Mouse (Mus musculus) heart, embryonic 16.5 days (tissue): ENCODE measurements at regions not wholly inside any gene's neighbourhood (a gene's known extent, or its start where the extent isn't known, plus 50 kb on each side); places are given as distances from the start of the nearest gene placed in this dataset.

ENCODE experiments used
- ATAC-seq: fragments of 200-750 bp; cut with Nextera tagmentation; replicated peaks from 2 replicates; pipeline ENCODE4 v1.8.0; 2017; ENCODE audit warnings: moderate number of reproducible peaks; ENCODE audit not compliant: insufficient read depth, low FRiP score; ENCODE audit errors: extremely low read depth
- H3K27ac ChIP-seq: fragments of 300-500 bp; sonication (generic); 2 replicates; pipeline ENCODE4 v1.5.1; 2014; ENCODE audit warnings: mild to moderate bottlenecking, low read length, control low read depth, moderate library complexity
- H3K27me3 ChIP-seq: fragments of 300-500 bp; sonication (generic); 2 replicates; pipeline ENCODE4 v1.6.1; 2014; ENCODE audit warnings: low read length, mixed read lengths; ENCODE audit not compliant: control insufficient read depth, insufficient read depth
- H3K36me3 ChIP-seq: fragments of 300-500 bp; sonication (generic); 2 replicates; pipeline ENCODE4 v1.6.1; 2014; ENCODE audit not compliant: control insufficient read depth, insufficient read depth
- H3K4me1 ChIP-seq: fragments of 300-500 bp; sonication (generic); 2 replicates; pipeline ENCODE4 v1.6.1; 2014; ENCODE audit warnings: low read length, mixed read lengths; ENCODE audit not compliant: control insufficient read depth, insufficient read depth
- H3K4me2 ChIP-seq: fragments of 300-500 bp; sonication (generic); 2 replicates; pipeline ENCODE4 v1.6.1; 2014; ENCODE audit warnings: low read depth, mild to moderate bottlenecking, control low read depth, low read length
- H3K4me3 ChIP-seq: fragments of 300-500 bp; sonication (generic); 2 replicates; pipeline ENCODE4 v1.5.1; 2014; ENCODE audit warnings: mild to moderate bottlenecking, control low read depth, low read length
- H3K9ac ChIP-seq: fragments of 300-500 bp; sonication (generic); 2 replicates; pipeline ENCODE4 v1.6.1; 2014; ENCODE audit warnings: low read length, control low read depth
- H3K9me3 ChIP-seq: fragments of 300-500 bp; sonication (generic); replicated peaks from 2 replicates; pipeline ENCODE4 v1.6.1; 2016; ENCODE audit warnings: low read length; ENCODE audit not compliant: control insufficient read depth
- WGBS: fragments of 180-500 bp; shearing (Covaris S2); extraction: QIAGEN DNeasy Blood & Tissue Kit; methylation state at CpG from one replicate; pipeline ENCODE4 v1.1.7; 2014; 5-methylcytosine and 5-hydroxymethylcytosine counted together

- ATAC-seq, result no peak
- Histone ChIP-seq H3K27ac (no peak overlapping the region), H3K9me3 (no peaks in the 10 kb centered on the region), H3K4me1 (no peaks in the 10 kb centered on the region), H3K27me3 (no peaks in the 10 kb centered on the region), H3K4me3 (no peak overlapping the region), H3K9ac (no peak overlapping the region), H3K4me2 (no peak overlapping the region), H3K36me3 (no peaks in the 10 kb centered on the region)
- 75% methylated on average over 2 of the region's 2 CpGs for WGBS
These were observed 320.4 kb downstream of the Atp6ap1l start for GRCm38 (mm10) chr13:90584766-90585165.

- Histone ChIP-seq H3K4me3 (no peak overlapping the region), H3K27ac (no peak overlapping the region), H3K36me3 (no peaks in the 10 kb centered on the region), H3K9ac (no peak overlapping the region), H3K27me3 (no peaks in the 10 kb centered on the region), H3K4me1 (no peaks in the 10 kb centered on the region), H3K4me2 (no peak overlapping the region), H3K9me3 (no peaks in the 10 kb centered on the region)
- 89% methylated on average over 2 of the region's 2 CpGs for WGBS
- ATAC-seq, result no peak
These were observed 329.8 kb downstream of the Atp6ap1l start for GRCm38 (mm10) chr13:90575371-90575770.

- Histone ChIP-seq H3K4me1 (no peaks in the 10 kb centered on the region), H3K27me3 (no peaks in the 10 kb centered on the region), H3K4me3 (no peak overlapping the region), H3K9me3 (no peaks in the 10 kb centered on the region), H3K36me3 (no peaks in the 10 kb centered on the region), H3K27ac (no peak overlapping the region), H3K4me2 (no peak overlapping the region), H3K9ac (no peak overlapping the region)
- 78% methylated on average over 2 of the region's 2 CpGs for WGBS
- ATAC-seq, result no peak
These were observed 332.6 kb downstream of the Atp6ap1l start for GRCm38 (mm10) chr13:90572580-90572979.

- no peaks in the 10 kb centered on the region for H3K9me3 ChIP-seq
- no peak for ATAC-seq
- H3K36me3 ChIP-seq, result no peaks in the 10 kb centered on the region
- no peak overlapping the region for H3K9ac ChIP-seq
- H3K27ac ChIP-seq, result no peak overlapping the region
- no peaks in the 10 kb centered on the region for H3K4me1 ChIP-seq
- no peak overlapping the region for H3K4me3 ChIP-seq
- H3K27me3 ChIP-seq, result no peaks in the 10 kb centered on the region
- 70% methylated on average over 1 of the region's 1 CpGs for WGBS
- no peak overlapping the region for H3K4me2 ChIP-seq
These were observed 341.8 kb downstream of the Atp6ap1l start for GRCm38 (mm10) chr13:90563183-90563840.

GRCm38 (mm10) chr13:90560095-90560494 lies 345.1 kb downstream of the Atp6ap1l start:
- no peaks in the 10 kb centered on the region for H3K36me3 ChIP-seq
- no peaks in the 10 kb centered on the region for H3K27me3 ChIP-seq
- peak; percentile 60; the same call in 1 of the 2 replicates for ATAC-seq
- H3K9ac ChIP-seq, result no peak overlapping the region
- H3K9me3 ChIP-seq, result no peaks in the 10 kb centered on the region
- H3K4me3 ChIP-seq, result no peak overlapping the region
- no peak overlapping the region for H3K27ac ChIP-seq
- H3K4me1 ChIP-seq, result no peaks in the 10 kb centered on the region
- no peak overlapping the region for H3K4me2 ChIP-seq
- 35% methylated on average over 1 of the region's 1 CpGs for WGBS

- Histone ChIP-seq H3K9me3 (no peaks in the 10 kb centered on the region), H3K4me2 (no peak overlapping the region), H3K9ac (no peak overlapping the region), H3K27ac (no peak overlapping the region), H3K36me3 (no peaks in the 10 kb centered on the region), H3K4me1 (no peaks in the 10 kb centered on the region), H3K4me3 (no peak overlapping the region), H3K27me3 (no peaks in the 10 kb centered on the region)
- no peak for ATAC-seq
- 92% methylated on average over 2 of the region's 2 CpGs for WGBS
These were observed 345.7 kb downstream of the Atp6ap1l start for GRCm38 (mm10) chr13:90559481-90559880.

GRCm38 (mm10) chr13:90551166-90551565 lies 354.0 kb downstream of the Atp6ap1l start:
- H3K4me2 ChIP-seq, result no peak overlapping the region
- H3K4me3 ChIP-seq, result no peak overlapping the region
- H3K9me3 ChIP-seq, result no peaks in the 10 kb centered on the region
- H3K36me3 ChIP-seq, result no peaks in the 10 kb centered on the region
- 73% methylated on average over 2 of the region's 2 CpGs for WGBS
- no peaks in the 10 kb centered on the region for H3K27me3 ChIP-seq
- ATAC-seq, result 0 out of 2 replicates have a peak, but pooled peaks have one; percentile 37
- H3K27ac ChIP-seq, result no peak overlapping the region
- H3K9ac ChIP-seq, result no peak overlapping the region
- H3K4me1 ChIP-seq, result no peaks in the 10 kb centered on the region

- Histone ChIP-seq H3K4me2 (no peak overlapping the region), H3K36me3 (no peaks in the 10 kb centered on the region), H3K9me3 (no peaks in the 10 kb centered on the region), H3K4me1 (no peaks in the 10 kb centered on the region), H3K27ac (no peak overlapping the region), H3K9ac (no peak overlapping the region), H3K27me3 (no peaks in the 10 kb centered on the region), H3K4me3 (no peak overlapping the region)
- ATAC-seq, result no peak
- WGBS, result 79% methylated on average over 1 of the region's 1 CpGs
These were observed 358.7 kb downstream of the Atp6ap1l start for GRCm38 (mm10) chr13:90546288-90547035.

- H3K9ac ChIP-seq, result no peak overlapping the region
- no peak for ATAC-seq
- H3K4me1 ChIP-seq, result no peaks in the 10 kb centered on the region
- no peaks in the 10 kb centered on the region for H3K27me3 ChIP-seq
- H3K4me3 ChIP-seq, result no peak overlapping the region
- H3K4me2 ChIP-seq, result no peak overlapping the region
- no peak overlapping the region for H3K27ac ChIP-seq
- H3K36me3 ChIP-seq, result no peaks in the 10 kb centered on the region
- H3K9me3 ChIP-seq, result no peaks in the 10 kb centered on the region
These were observed 359.3 kb downstream of the Atp6ap1l start for GRCm38 (mm10) chr13:90545816-90546215.
